Mouse (Mus musculus) liver, adult 2 months (tissue): ENCODE data around the gene Zap70. TPM values are rescaled to one million over a fixed set of nuclear protein-coding genes. Genes with fewer than 3 reads are reported as not detected.
A peak's percentile ranks its signal among the peaks of the same experiment; 100 is the strongest.
"Not testable (repeated sequence)": the region's sequence is repeated elsewhere in the genome, so short reads cannot be mapped to it uniquely, and the experiment has no call there.

Experiments
- DNase-seq: peaks from one replicate; pipeline ENCODE4 v3.0.0-alpha.2; 2011; ENCODE audit warnings: low read depth, low spot score; ENCODE audit errors: extremely low read depth
- H3K27ac ChIP-seq: fragments of 200-500 bp; replicated peaks from 2 replicates; pipeline ENCODE4 v1.5.1; 2012; ENCODE audit warnings: low read depth, mild to moderate bottlenecking, control low read depth, inconsistent platforms, low read length; ENCODE audit not compliant: insufficient read depth
- H3K27me3 ChIP-seq: fragments of 200-500 bp; 2 replicates; pipeline ENCODE4 v1.6.1; 2012; ENCODE audit warnings: mild to moderate bottlenecking, moderate library complexity, low read length, inconsistent platforms; ENCODE audit not compliant: control insufficient read depth, insufficient read depth
- H3K36me3 ChIP-seq: fragments of 200-500 bp; 2 replicates; pipeline ENCODE4 v1.6.1; 2012; ENCODE audit warnings: low read length, inconsistent platforms; ENCODE audit not compliant: control insufficient read depth, insufficient read depth
- H3K4me1 ChIP-seq: fragments of 200-500 bp; 2 replicates; pipeline ENCODE4 v1.6.1; 2011; ENCODE audit warnings: low read length; ENCODE audit not compliant: control insufficient read depth, insufficient read depth
- H3K4me3 ChIP-seq: fragments of 200-500 bp; 2 replicates; pipeline ENCODE4 v1.5.1; 2011; ENCODE audit warnings: low read depth, mild to moderate bottlenecking, control low read depth, low read length, moderate library complexity; ENCODE audit not compliant: insufficient read depth
- H3K79me2 ChIP-seq: fragments of 200-500 bp; 2 replicates; pipeline ENCODE4 v1.6.1; 2012; ENCODE audit warnings: inconsistent platforms, mild to moderate bottlenecking, low read length, moderate library complexity; ENCODE audit not compliant: control insufficient read depth, insufficient read depth
- H3K9ac ChIP-seq: fragments of 200-500 bp; 2 replicates; pipeline ENCODE4 v1.6.1; 2012; ENCODE audit warnings: low read depth, mild to moderate bottlenecking, control low read depth, inconsistent platforms, low read length
- CTCF ChIP-seq: fragments of 200-500 bp; IDR thresholded peaks from 2 replicates; pipeline ENCODE4 v1.5.1; 2011; ENCODE audit warnings: low read depth, low read length, control low read depth
- POLR2A ChIP-seq: fragments of 200-500 bp; IDR thresholded peaks from 2 replicates; pipeline ENCODE4 v1.6.1; 2011; ENCODE audit warnings: low read length, control low read depth; ENCODE audit not compliant: insufficient read depth; ENCODE audit errors: extremely low read depth
- WGBS: fragments of 180-500 bp; shearing (Covaris S2); methylation state at CpG from one replicate; pipeline ENCODE4 v1.1.7; 2018; 5-methylcytosine and 5-hydroxymethylcytosine counted together
- polyA plus RNA-seq: library from polyadenylated mRNA; depleted of rRNA; stranded (reverse); fragments of >200 nt; gene quantifications from 2 replicates; pipeline ENCODE4 v1.2.3, GENCODE M21; 2012
- total RNA-seq: library from RNA; depleted of rRNA; stranded (reverse); fragments of >200 nt; gene quantifications from 2 replicates; pipeline ENCODE4 v1.2.3, GENCODE M21; 2014

The Zap70 gene
- total and polyA plus RNA-seq, 2 experiments: 15.2 to 18.1 TPM

DNA sequence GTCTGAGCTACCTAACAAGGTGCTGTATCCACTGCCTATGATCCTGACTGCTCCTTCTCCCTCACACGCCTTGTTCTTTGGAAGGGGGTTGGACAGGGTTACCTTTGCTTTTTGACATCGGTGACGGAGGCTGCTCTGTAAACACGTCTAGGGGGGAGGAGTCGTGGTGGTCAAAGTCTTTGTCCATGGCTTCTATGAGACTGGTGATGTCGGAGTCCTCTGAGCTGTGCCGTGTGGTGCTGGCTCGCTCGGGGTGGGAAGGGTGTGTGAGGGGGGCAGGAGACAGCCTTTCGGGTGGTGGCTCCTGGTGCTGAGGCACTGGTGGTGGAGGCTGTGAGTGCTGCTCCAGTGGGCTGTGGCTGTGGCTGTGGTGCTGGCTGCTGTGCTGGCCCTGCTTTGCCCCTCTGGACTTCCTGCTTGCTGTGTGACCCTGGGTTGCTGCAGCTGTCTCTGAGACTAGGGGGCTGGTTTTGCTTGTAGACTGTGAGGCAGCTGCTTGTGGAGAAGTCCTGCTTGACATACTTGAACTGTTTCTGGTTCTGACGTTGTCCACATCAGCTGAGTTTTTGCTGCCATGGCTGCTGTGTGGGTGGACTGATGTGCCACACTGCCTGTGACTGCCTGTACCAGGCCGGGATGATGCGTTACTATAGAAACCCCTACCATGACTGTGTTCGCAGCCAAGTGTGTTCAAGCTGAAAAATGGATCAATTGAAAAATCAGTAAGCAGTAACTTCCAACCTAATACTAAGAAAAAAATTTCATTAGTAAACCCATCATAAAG lies 46.4 kb downstream of the Zap70 start:
- TF ChIP-seq CTCF: no peak
- no peak for TF ChIP-seq POLR2A
- H3K79me2 ChIP-seq: no peaks in the 10 kb centered on the region
- H3K27me3 ChIP-seq: no peaks in the 10 kb centered on the region
- no peak overlapping the region for H3K9ac ChIP-seq
- no peak overlapping the region for H3K27ac ChIP-seq
- H3K36me3 ChIP-seq: peaks cover 40% of the 10 kb centered on the region; the same call in 1 of the 2 replicates
- 56% methylated on average over 14 of the region's 14 CpGs for WGBS
- no peak overlapping the region for H3K4me3 ChIP-seq
- H3K4me1 ChIP-seq: no peaks in the 10 kb centered on the region
- DNase-seq: peak; percentile 67

DNA sequence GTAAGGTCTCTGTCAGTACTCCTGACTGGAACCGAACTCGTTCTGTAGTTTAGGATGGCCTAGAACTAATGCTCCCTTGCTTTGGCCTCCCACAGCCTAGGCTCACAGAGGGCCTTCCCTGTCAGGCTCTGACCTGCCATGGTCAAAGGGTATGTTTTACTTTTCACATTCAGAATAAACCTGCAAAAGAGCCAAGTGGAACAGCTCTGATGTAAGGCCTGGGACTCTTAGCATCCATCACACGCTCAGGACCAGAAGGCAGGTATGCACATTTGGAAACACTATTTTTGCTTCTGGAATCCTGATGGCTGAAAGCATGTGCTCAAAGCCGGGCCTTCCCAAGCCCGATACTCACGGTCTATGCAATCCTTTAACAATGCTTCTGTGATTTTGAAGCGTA lies 50.2 kb downstream of the Zap70 start:
- DNase-seq: peak; percentile 53
- H3K27me3 ChIP-seq: no peaks in the 10 kb centered on the region
- TF ChIP-seq CTCF: no peak
- no peak for TF ChIP-seq POLR2A
- 76% methylated on average over 7 of the region's 7 CpGs for WGBS
- no peaks in the 10 kb centered on the region for H3K4me1 ChIP-seq
- no peak overlapping the region for H3K4me3 ChIP-seq
- H3K79me2 ChIP-seq: no peaks in the 10 kb centered on the region
- H3K36me3 ChIP-seq: peaks cover 51% of the 10 kb centered on the region
- H3K9ac ChIP-seq: no peak overlapping the region
- H3K27ac ChIP-seq: no peak overlapping the region

DNA sequence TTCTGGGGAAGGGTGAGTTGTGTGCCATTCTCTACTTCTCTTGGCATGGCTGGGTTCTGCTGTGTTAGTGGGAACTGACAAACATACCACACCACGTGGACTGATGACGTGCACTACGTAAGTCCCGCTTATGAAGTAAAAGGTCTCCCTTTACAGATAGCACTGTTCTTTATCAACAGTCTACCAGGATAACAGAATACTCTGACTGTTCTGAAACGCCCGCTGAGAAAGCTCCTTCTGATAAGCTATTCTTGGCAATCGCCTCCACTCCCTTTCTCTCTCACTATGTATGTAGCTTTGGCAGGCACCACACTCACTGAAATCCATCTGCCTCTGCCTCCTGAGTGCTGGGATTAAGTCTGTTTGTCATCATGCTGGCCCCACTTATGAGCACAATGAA lies 51.8 kb downstream of the Zap70 start:
- H3K27me3 ChIP-seq: no peaks in the 10 kb centered on the region
- H3K9ac ChIP-seq: no peak overlapping the region
- H3K27ac ChIP-seq: no peak overlapping the region
- H3K36me3 ChIP-seq: peaks cover 61% of the 10 kb centered on the region
- TF ChIP-seq POLR2A (no peak), CTCF (no peak)
- H3K79me2 ChIP-seq: no peaks in the 10 kb centered on the region
- no peaks in the 10 kb centered on the region for H3K4me1 ChIP-seq
- no peak for DNase-seq
- 83% methylated on average over 7 of the region's 7 CpGs for WGBS
- H3K4me3 ChIP-seq: no peak overlapping the region

DNA sequence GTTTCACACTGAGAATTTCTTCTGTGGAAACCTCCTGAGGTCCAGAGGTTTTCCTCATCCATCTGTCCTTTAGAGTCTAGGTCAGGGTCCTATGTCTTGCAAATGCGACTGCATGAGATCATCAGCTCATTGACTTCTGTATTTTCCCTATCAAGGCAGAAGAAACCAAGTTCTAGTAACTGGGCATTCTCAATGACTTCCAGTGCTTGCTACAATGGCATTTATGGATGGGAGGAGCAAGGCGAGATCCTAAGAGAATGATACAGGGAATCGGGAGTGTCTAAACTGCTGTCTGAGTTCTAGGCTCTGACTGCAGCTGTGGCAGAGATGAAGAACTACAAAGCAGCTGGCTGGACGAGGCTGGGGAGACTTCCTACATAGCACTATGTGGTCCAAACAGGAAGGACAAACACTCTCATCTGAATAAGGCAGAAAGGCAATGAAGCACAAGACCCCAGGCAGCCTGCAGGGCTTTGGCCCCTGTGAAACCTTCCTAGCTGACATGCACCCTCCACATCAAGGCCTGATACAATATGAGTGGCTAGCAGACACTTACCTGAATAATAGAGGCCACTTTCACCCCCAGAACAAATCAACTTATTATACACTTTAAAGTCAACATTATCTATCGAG lies 52.8 kb downstream of the Zap70 start:
- DNase-seq: no peak
- H3K4me1 ChIP-seq: no peaks in the 10 kb centered on the region
- no peaks in the 10 kb centered on the region for H3K79me2 ChIP-seq
- WGBS: 81% methylated on average over 5 of the region's 5 CpGs
- H3K9ac ChIP-seq: no peak overlapping the region
- H3K27ac ChIP-seq: no peak overlapping the region
- no peak overlapping the region for H3K4me3 ChIP-seq
- no peak for TF ChIP-seq POLR2A
- no peak for TF ChIP-seq CTCF
- H3K36me3 ChIP-seq: peaks cover 62% of the 10 kb centered on the region
- H3K27me3 ChIP-seq: no peaks in the 10 kb centered on the region

DNA sequence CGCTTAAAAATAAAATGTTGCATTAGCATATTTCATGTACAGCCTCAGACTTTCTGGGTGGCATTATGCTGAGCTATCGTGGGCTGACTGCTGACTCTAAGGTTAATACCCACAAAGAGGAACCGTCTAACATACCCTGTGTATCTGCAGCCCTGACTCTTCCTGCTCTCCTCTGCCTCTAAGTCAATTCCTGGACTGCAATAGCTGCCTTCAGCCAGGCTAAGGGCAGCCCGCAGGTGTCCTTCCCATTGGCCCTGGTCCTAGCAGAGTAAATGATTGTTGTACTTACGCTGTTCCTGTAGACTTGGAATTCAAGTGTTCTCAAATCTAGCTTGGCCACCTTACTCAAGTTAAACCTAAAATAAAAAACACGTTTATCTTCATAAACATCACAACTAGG lies 53.6 kb downstream of the Zap70 start:
- Histone ChIP-seq H3K9ac (no peak overlapping the region), H3K4me1 (no peaks in the 10 kb centered on the region), H3K36me3 (peaks cover 55% of the 10 kb centered on the region), H3K4me3 (no peak overlapping the region), H3K79me2 (no peaks in the 10 kb centered on the region), H3K27ac (no peak overlapping the region), H3K27me3 (no peaks in the 10 kb centered on the region)
- TF ChIP-seq CTCF (no peak), POLR2A (no peak)
- 78% methylated on average over 6 of the region's 6 CpGs for WGBS
- no peak for DNase-seq

DNA sequence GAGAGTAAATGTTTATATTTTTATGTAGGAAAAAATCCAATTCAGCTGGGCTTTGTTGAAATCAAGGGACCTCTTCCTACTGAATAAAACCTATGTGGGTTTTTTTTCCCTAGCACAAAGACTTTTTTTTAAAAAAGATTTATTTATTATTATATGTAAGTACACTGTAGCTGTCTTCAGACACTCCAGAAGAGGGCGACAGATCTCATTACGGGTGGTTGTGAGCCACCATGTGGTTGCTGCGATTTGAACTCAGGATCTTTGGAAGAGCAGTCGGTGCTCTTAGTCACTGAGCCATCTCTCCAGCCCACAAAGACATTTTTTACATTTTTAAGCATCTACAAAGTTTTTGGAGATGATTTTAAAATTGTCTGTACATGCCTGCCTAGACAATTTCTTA lies 60.3 kb downstream of the Zap70 start:
- H3K36me3 ChIP-seq: peaks cover 53% of the 10 kb centered on the region
- H3K27ac ChIP-seq, H3K4me3 ChIP-seq, H3K9ac ChIP-seq, H3K4me1 ChIP-seq, DNase-seq, H3K27me3 ChIP-seq, H3K79me2 ChIP-seq: not testable (repeated sequence)
- WGBS: 94% methylated on average over 4 of the region's 4 CpGs
- TF ChIP-seq CTCF: 0 out of 2 replicates have a peak, but pooled peaks have one; percentile 2
